ENCODE assay signal across 8 mouse cellular contexts in the genomic region with DNA sequence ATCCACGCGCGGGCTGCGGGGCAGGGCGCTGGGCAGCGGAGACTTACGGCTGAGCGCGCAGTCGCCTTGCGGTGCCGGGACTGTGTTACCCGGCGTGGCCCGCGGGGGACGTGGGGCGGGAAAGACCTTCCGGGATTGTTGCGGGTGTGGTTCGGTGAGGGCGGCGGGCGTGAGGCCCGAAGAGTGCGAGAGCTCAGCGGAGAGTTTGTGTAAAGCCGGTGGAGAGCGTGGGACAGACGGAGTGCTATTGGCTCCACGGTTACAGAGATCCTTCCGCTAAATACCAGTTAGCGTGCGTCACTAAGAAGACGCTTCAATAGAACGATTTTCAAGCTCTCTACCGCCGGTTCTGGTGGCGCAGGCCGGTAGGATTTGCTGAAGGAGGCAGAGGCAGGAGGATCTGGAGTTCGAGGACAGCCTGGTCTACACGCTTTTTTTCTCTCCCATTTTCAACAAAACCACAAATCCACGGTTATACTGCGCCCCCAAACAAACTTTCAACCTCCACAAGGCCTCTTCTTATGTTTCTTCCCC. TPM values are rescaled to one million over a fixed set of nuclear protein-coding genes. Genes with fewer than 3 reads are reported as not detected.
DNase-seq lines count a peak whose midpoint lies in the region; ATAC-seq lines count a peak whose summit lies in the region.

No protein-coding gene starts in this region.

- peak; percentile 74 for ATAC-seq in embryonic facial prominence, embryonic 11.5 days (replicated peaks; ENCODE audit: insufficient number of reproducible peaks, low FRiP score, low TSS enrichment, low read depth)
- ATAC-seq in midbrain, embryonic 12.5 days (ENCODE audit: low FRiP score, low read depth): peak; percentile 69

- peak overlapping the region; percentile 56 for H3K27ac ChIP-seq in embryonic facial prominence, embryonic 11.5 days (replicated peaks; ENCODE audit: low read depth, low read length)
- H3K27ac ChIP-seq in limb, embryonic 10.5 days: peak overlapping the region; percentile 84
- peak overlapping the region; percentile 84 for H3K27ac ChIP-seq in midbrain, embryonic 12.5 days (replicated peaks)

- under 1% methylated on average over 44 of the region's 44 CpGs for WGBS in embryonic facial prominence, embryonic 11.5 days
- under 1% methylated on average over 44 of the region's 44 CpGs for WGBS in limb, embryonic 10.5 days
- WGBS in midbrain, embryonic 12.5 days: under 1% methylated on average over 44 of the region's 44 CpGs

- 0 out of 2 replicates have a peak, but pooled peaks cover 2% of the 10 kb centered on the region for H3K4me1 ChIP-seq in embryonic facial prominence, embryonic 11.5 days (ENCODE audit: control insufficient read depth, insufficient read depth, low read length)
- H3K4me1 ChIP-seq in limb, embryonic 10.5 days: peaks cover 19% of the 10 kb centered on the region
- peaks cover 14% of the 10 kb centered on the region for H3K4me1 ChIP-seq in midbrain, embryonic 12.5 days

- no peaks in the 10 kb centered on the region for H3K36me3 ChIP-seq in embryonic facial prominence, embryonic 11.5 days (replicated peaks; ENCODE audit: control insufficient read depth, insufficient read depth, low read depth, low read length)
- no peaks in the 10 kb centered on the region for H3K36me3 ChIP-seq in limb, embryonic 10.5 days
- no peaks in the 10 kb centered on the region for H3K36me3 ChIP-seq in midbrain, embryonic 12.5 days

- peak overlapping the region; percentile 64 for H3K4me2 ChIP-seq in embryonic facial prominence, embryonic 11.5 days (ENCODE audit: low read depth, low read length)
- H3K4me2 ChIP-seq in midbrain, embryonic 12.5 days (replicated peaks): peak overlapping the region; percentile 68

- peak overlapping the region; percentile 81 for H3K4me3 ChIP-seq in embryonic facial prominence, embryonic 11.5 days (ENCODE audit: low read depth, low read length)
- H3K4me3 ChIP-seq in limb, embryonic 10.5 days: peak overlapping the region; percentile 90
- peak overlapping the region; percentile 81 for H3K4me3 ChIP-seq in midbrain, embryonic 12.5 days

- no peaks in the 10 kb centered on the region for H3K27me3 ChIP-seq in embryonic facial prominence, embryonic 11.5 days (ENCODE audit: control insufficient read depth, insufficient read depth, low read length)
- H3K27me3 ChIP-seq in limb, embryonic 10.5 days (ENCODE audit: low read depth, poor library complexity, severe bottlenecking): no peaks in the 10 kb centered on the region
- H3K27me3 ChIP-seq in midbrain, embryonic 12.5 days: 0 out of 2 replicates have a peak, but pooled peaks cover 4% of the 10 kb centered on the region

- peak; percentile 94 for DNase-seq in 3134 (ENCODE audit: extremely low read depth, insufficient read length, low spot score)
- peak; percentile 81 for DNase-seq in adrenal gland, postnatal 25 days
- DNase-seq in embryonic facial prominence, embryonic 11.5 days (ENCODE audit: low spot score): peak; percentile 96
- peak; percentile 99 for DNase-seq in heart, adult 11 months
- DNase-seq in kidney, adult 11 months: peak; percentile 90
- peak; percentile 94 for DNase-seq in limb, embryonic 10.5 days (ENCODE audit: low spot score)
- peak; percentile 98 for DNase-seq in skeletal muscle tissue, adult 2 months (ENCODE audit: low read depth, low spot score)

- H3K9me3 ChIP-seq in embryonic facial prominence, embryonic 11.5 days (replicated peaks; ENCODE audit: control insufficient read depth, low read length): no peaks in the 10 kb centered on the region
- H3K9me3 ChIP-seq in limb, embryonic 10.5 days (replicated peaks): no peaks in the 10 kb centered on the region
- H3K9me3 ChIP-seq in midbrain, embryonic 12.5 days: no peaks in the 10 kb centered on the region

- H3K9ac ChIP-seq in embryonic facial prominence, embryonic 11.5 days (replicated peaks; ENCODE audit: low read length): peak overlapping the region; percentile 83
- peak overlapping the region; percentile 73 for H3K9ac ChIP-seq in midbrain, embryonic 12.5 days (replicated peaks)

RNA-seq across cellular contexts. Expression of a gene that starts 16.9 kb away (rescaled TPM):
- total RNA-seq in adrenal gland, postnatal 25 days (2021): not detected in 2 replicates
- polyA plus RNA-seq in embryonic facial prominence, embryonic 11.5 days (2014; fragmentation: Nextera tagmentation; extraction: Ambion mirVana): not detected in 2 replicates
- not detected in 2 replicates for polyA plus RNA-seq in limb, embryonic 10.5 days (2016; fragmentation: Nextera tagmentation; extraction: Ambion mirVana)
- not detected in 2 replicates for polyA plus RNA-seq in midbrain, embryonic 12.5 days (2016; fragmentation: Nextera tagmentation; extraction: Ambion mirVana)

RNA-seq across cellular contexts. Expression of a gene that starts 16.9 kb away (rescaled TPM):
- not detected in 2 replicates for total RNA-seq in adrenal gland, postnatal 25 days (2021)
- not detected in 2 replicates for polyA plus RNA-seq in embryonic facial prominence, embryonic 11.5 days (2014; fragmentation: Nextera tagmentation; extraction: Ambion mirVana)
- not detected in 2 replicates for polyA plus RNA-seq in limb, embryonic 10.5 days (2016; fragmentation: Nextera tagmentation; extraction: Ambion mirVana)
- not detected in 2 replicates for polyA plus RNA-seq in midbrain, embryonic 12.5 days (2016; fragmentation: Nextera tagmentation; extraction: Ambion mirVana)

RNA-seq across cellular contexts. Expression of a gene that starts 44.4 kb away (rescaled TPM):
- total RNA-seq in adrenal gland, postnatal 25 days (2021): not detected in 2 replicates
- not detected in 2 replicates for polyA plus RNA-seq in embryonic facial prominence, embryonic 11.5 days (2014; fragmentation: Nextera tagmentation; extraction: Ambion mirVana)
- polyA plus RNA-seq in limb, embryonic 10.5 days (2016; fragmentation: Nextera tagmentation; extraction: Ambion mirVana): not detected in 2 replicates
- polyA plus RNA-seq in midbrain, embryonic 12.5 days (2016; fragmentation: Nextera tagmentation; extraction: Ambion mirVana): not detected in 2 replicates

RNA-seq across cellular contexts. Expression of a gene that starts 47.9 kb away (rescaled TPM):
- 0.18 TPM in 1 of 2 replicates, not detected in the other for total RNA-seq in adrenal gland, postnatal 25 days (2021)
- 1.0 and 1.2 TPM in 2 replicates for polyA plus RNA-seq in embryonic facial prominence, embryonic 11.5 days (2014; fragmentation: Nextera tagmentation; extraction: Ambion mirVana)
- polyA plus RNA-seq in limb, embryonic 10.5 days (2016; fragmentation: Nextera tagmentation; extraction: Ambion mirVana): 0.59 and 0.62 TPM in 2 replicates
- polyA plus RNA-seq in midbrain, embryonic 12.5 days (2016; fragmentation: Nextera tagmentation; extraction: Ambion mirVana): 0.26 and 0.35 TPM in 2 replicates

RNA-seq across cellular contexts. Expression of a gene that starts 54.0 kb away (rescaled TPM):
- not detected in 2 replicates for total RNA-seq in adrenal gland, postnatal 25 days (2021)
- polyA plus RNA-seq in embryonic facial prominence, embryonic 11.5 days (2014; fragmentation: Nextera tagmentation; extraction: Ambion mirVana): 0.17 TPM in 1 of 2 replicates, not detected in the other
- not detected in 2 replicates for polyA plus RNA-seq in limb, embryonic 10.5 days (2016; fragmentation: Nextera tagmentation; extraction: Ambion mirVana)
- polyA plus RNA-seq in midbrain, embryonic 12.5 days (2016; fragmentation: Nextera tagmentation; extraction: Ambion mirVana): not detected in 2 replicates

Comparison
In these comparisons a context has a peak if more than half of its experiments do, and no peak if none do; other contexts are left out.
1. Peak in every context shown above with its lines: DNase-seq, ATAC-seq, H3K4me3 ChIP-seq and H3K27ac ChIP-seq.